1 mouse cellular context compared by ENCODE assay signal in genomic region chr7:80200963-80201539, GRCm38 (mm10).
TF ChIP-seq lines count a peak whose summit lies in the region.

No protein-coding gene starts in this region.

TF ChIP-seq in CH12.LX, 34 proteins besides CTCF, POLR2A, EP300 and RAD21 (continued from another document):
- TF ChIP-seq ZNF384 (IDR thresholded peaks at IDR 0.05; ENCODE audit: low read depth, low read length) (no peak), JUN (IDR thresholded peaks at IDR 0.05; ENCODE audit: insufficient read depth, low read depth, low read length) (no peak), CHD2 (IDR thresholded peaks at IDR 0.05; ENCODE audit: low read length) (no peak), MAFK (IDR thresholded peaks at IDR 0.05; ENCODE audit: insufficient replicate concordance, low read length) (no peak), MAX (IDR thresholded peaks at IDR 0.05; ENCODE audit: low read length) (no peak), ZKSCAN1 (IDR thresholded peaks at IDR 0.05; ENCODE audit: borderline replicate concordance, low read depth, low read length) (no peak), MEF2A (IDR thresholded peaks at IDR 0.05; ENCODE audit: borderline replicate concordance, low read depth, low read length) (no peak), SMC3 (IDR thresholded peaks at IDR 0.05; ENCODE audit: low read depth, low read length) (no peak), GABPA (IDR thresholded peaks at IDR 0.05; ENCODE audit: insufficient replicate concordance, low read depth, low read length) (no peak), POLR2AphosphoS2 (IDR thresholded peaks at IDR 0.05; ENCODE audit: low read depth, low read length) (no peak), CHD1 (IDR thresholded peaks at IDR 0.05; ENCODE audit: low read depth, low read length) (0 out of 2 replicates have a peak, but pooled peaks have one; percentile 2), ETS1 (conservative IDR thresholded peaks at IDR 0.05; ENCODE audit: low read depth, low read length) (peak; percentile 65), NRF1 (IDR thresholded peaks at IDR 0.05; ENCODE audit: low read depth, low read length) (no peak), MXI1 (IDR thresholded peaks at IDR 0.05; ENCODE audit: low read depth, low read length) (no peak), BHLHE40 (IDR thresholded peaks at IDR 0.05; ENCODE audit: low read depth, low read length) (peak; percentile 61), HCFC1 (IDR thresholded peaks at IDR 0.05; ENCODE audit: low read depth, low read length) (no peak), TCF12 (IDR thresholded peaks at IDR 0.05; ENCODE audit: low read depth, low read length) (0 out of 2 replicates have a peak, but pooled peaks have one; percentile 40), TBP (conservative IDR thresholded peaks at IDR 0.05; ENCODE audit: low read depth, low read length) (no peak), MYC (IDR thresholded peaks at IDR 0.05; ENCODE audit: low read depth, low read length) (no peak), USF1 (IDR thresholded peaks at IDR 0.05; ENCODE audit: low read depth, low read length) (no peak), UBTF (IDR thresholded peaks at IDR 0.05; ENCODE audit: low read depth, low read length) (no peak), USF2 (conservative IDR thresholded peaks at IDR 0.05; ENCODE audit: low read depth, low read length) (no peak), SIN3A (IDR thresholded peaks at IDR 0.05; ENCODE audit: low read length) (no peak)
TF ChIP-seq in CH12.LX: peak in this region for 6.
